In genomic region chr11:80154501-80154900, GRCm38 (mm10) we compare ENCODE assay signal across 8 mouse cellular contexts. TPM values are rescaled to one million over a fixed set of nuclear protein-coding genes. Genes with fewer than 3 reads are reported as not detected.
DNase-seq lines count a peak whose midpoint lies in the region; ATAC-seq and TF ChIP-seq lines count a peak whose summit lies in the region.

No protein-coding gene starts in this region.

- no peaks in the 10 kb centered on the region for H3K9me3 ChIP-seq in limb, embryonic 15.5 days
- no peaks in the 10 kb centered on the region for H3K9me3 ChIP-seq in stomach, embryonic 16.5 days (replicated peaks; ENCODE audit: control insufficient read depth, low read length)

- no peaks in the 10 kb centered on the region for H3K36me3 ChIP-seq in testis, adult 2 months (ENCODE audit: control insufficient read depth, insufficient read depth, low read length)
- H3K36me3 ChIP-seq in limb, embryonic 15.5 days, result no peaks in the 10 kb centered on the region
- no peaks in the 10 kb centered on the region for H3K36me3 ChIP-seq in stomach, embryonic 16.5 days (ENCODE audit: control insufficient read depth, insufficient read depth, low read length)

- 29% methylated on average over 25 of the region's 25 CpGs for WGBS in limb, embryonic 15.5 days
- WGBS in stomach, embryonic 16.5 days, result 26% methylated on average over 25 of the region's 25 CpGs

- H3K4me1 ChIP-seq in testis, adult 2 months (ENCODE audit: control insufficient read depth, insufficient read depth, low read length), result peaks cover 9% of the 10 kb centered on the region
- peaks cover 11% of the 10 kb centered on the region for H3K4me1 ChIP-seq in limb, embryonic 15.5 days
- 0 out of 2 replicates have a peak, but pooled peaks cover 3% of the 10 kb centered on the region for H3K4me1 ChIP-seq in stomach, embryonic 16.5 days (ENCODE audit: control insufficient read depth, insufficient read depth, low read length)

- no peak for ATAC-seq in limb, embryonic 15.5 days (ENCODE audit: insufficient number of reproducible peaks, low FRiP score, low TSS enrichment, low read depth)
- ATAC-seq in stomach, embryonic 16.5 days (ENCODE audit: insufficient read depth, low FRiP score), result no peak
- ATAC-seq in frontal cortex, adult (ENCODE audit: low TSS enrichment), result no peak
- ATAC-seq in megakaryocyte-erythroid progenitor cell, adult 5-6 weeks (replicated peaks; ENCODE audit: low FRiP score, low TSS enrichment, poor library complexity, severe bottlenecking), result no peak

- peak overlapping the region; percentile 44; the same call in 1 of the 2 replicates for H3K9ac ChIP-seq in limb, embryonic 15.5 days
- peak overlapping the region; percentile 75 for H3K9ac ChIP-seq in stomach, embryonic 16.5 days (ENCODE audit: low read length)

- no peak for TF ChIP-seq POLR2A in testis, adult 2 months (IDR thresholded peaks at IDR 0.05; ENCODE audit: control insufficient read depth, low read depth, low read length)

- no peak for TF ChIP-seq CTCF in testis, adult 2 months (IDR thresholded peaks at IDR 0.05; ENCODE audit: control insufficient read depth, insufficient read depth, insufficient replicate concordance, low read depth, low read length)

- no peak overlapping the region for H3K27ac ChIP-seq in testis, adult 2 months (ENCODE audit: control insufficient read depth, insufficient read depth, low read depth, low read length)
- no peak overlapping the region for H3K27ac ChIP-seq in limb, embryonic 15.5 days
- H3K27ac ChIP-seq in stomach, embryonic 16.5 days (ENCODE audit: low read length), result no peak overlapping the region

- no peaks in the 10 kb centered on the region for H3K27me3 ChIP-seq in testis, adult 2 months (ENCODE audit: control insufficient read depth, insufficient read depth, low read length)
- H3K27me3 ChIP-seq in limb, embryonic 15.5 days, result peaks cover 43% of the 10 kb centered on the region
- H3K27me3 ChIP-seq in stomach, embryonic 16.5 days (ENCODE audit: control insufficient read depth, insufficient read depth, low read length), result peaks cover 7% of the 10 kb centered on the region

- peak overlapping the region; percentile 86 for H3K4me2 ChIP-seq in limb, embryonic 15.5 days
- H3K4me2 ChIP-seq in stomach, embryonic 16.5 days (ENCODE audit: low read depth, low read length), result peak overlapping the region; percentile 86

- peak overlapping the region; percentile 66 for H3K4me3 ChIP-seq in testis, adult 2 months (ENCODE audit: control insufficient read depth, low read depth, low read length)
- peak overlapping the region; percentile 51 for H3K4me3 ChIP-seq in limb, embryonic 15.5 days
- peak overlapping the region; percentile 63 for H3K4me3 ChIP-seq in stomach, embryonic 16.5 days (replicated peaks; ENCODE audit: low read length)

- peak; percentile 32 for DNase-seq in gastrocnemius, postnatal 10 days
- DNase-seq in gastrocnemius, adult 8-10 months (ENCODE audit: low spot score in 2 of 2), result no peak
- no peak for DNase-seq in testis, postnatal 14 days (ENCODE audit: low spot score)

RNA-seq across cellular contexts. Expression of gene Adap2, which starts 0.6 kb away (rescaled TPM):
- total RNA-seq in gastrocnemius, postnatal 10 days (2021), result 1 to 10 TPM; 6.9 to 9.3 TPM
- total RNA-seq in gastrocnemius, adult 8-10 months (2022), result 1 to 10 TPM; 1.2 to 3.9 (median 2.6) TPM
- 0.86 and 0.96 TPM in 2 replicates for polyA plus RNA-seq in testis, adult 2 months (2012; rRNA removed)
- polyA plus RNA-seq in limb, embryonic 15.5 days (2015; fragmentation: Nextera tagmentation; extraction: Ambion mirVana), result 1.9 and 2.5 TPM in 2 replicates
- 4.4 and 5.6 TPM in 2 replicates for polyA plus RNA-seq in stomach, embryonic 16.5 days (2015; fragmentation: Nextera tagmentation; extraction: Ambion mirVana)
- not detected in 2 replicates for total RNA-seq in megakaryocyte-erythroid progenitor cell, adult 5-6 weeks (2014; fragmentation: Nextera tagmentation)
- total RNA-seq in megakaryocyte-erythroid progenitor cell, adult 5-6 weeks (2017), result 0.23 TPM in 1 of 2 replicates, not detected in the other

RNA-seq across cellular contexts. Expression of gene Tefm, which starts 12.5 kb away (rescaled TPM):
- 10 to 100 TPM; 21.0 to 22.2 TPM for total RNA-seq in gastrocnemius, postnatal 10 days (2021)
- 10 to 100 TPM; 19.0 to 22.1 (median 20.5) TPM for total RNA-seq in gastrocnemius, adult 8-10 months (2022)
- polyA plus RNA-seq in testis, adult 2 months (2012; rRNA removed), result 3.7 and 4.2 TPM in 2 replicates
- polyA plus RNA-seq in limb, embryonic 15.5 days (2015; fragmentation: Nextera tagmentation; extraction: Ambion mirVana), result 27.1 and 28.3 TPM in 2 replicates
- 22.6 and 23.0 TPM in 2 replicates for polyA plus RNA-seq in stomach, embryonic 16.5 days (2015; fragmentation: Nextera tagmentation; extraction: Ambion mirVana)
- total RNA-seq in megakaryocyte-erythroid progenitor cell, adult 5-6 weeks (2014; fragmentation: Nextera tagmentation), result 23.4 and 30.9 TPM in 2 replicates
- 19.0 and 22.6 TPM in 2 replicates for total RNA-seq in megakaryocyte-erythroid progenitor cell, adult 5-6 weeks (2017)

RNA-seq across cellular contexts. Expression of gene Rnf135, which starts 29.1 kb away (rescaled TPM):
- total RNA-seq in gastrocnemius, postnatal 10 days (2021), result 1 to 10 TPM; 4.0 to 6.6 TPM
- total RNA-seq in gastrocnemius, adult 8-10 months (2022), result 1 to 10 TPM; 1.6 to 2.8 (median 2.4) TPM
- 3.8 and 3.9 TPM in 2 replicates for polyA plus RNA-seq in testis, adult 2 months (2012; rRNA removed)
- 9.2 and 10.1 TPM in 2 replicates for polyA plus RNA-seq in limb, embryonic 15.5 days (2015; fragmentation: Nextera tagmentation; extraction: Ambion mirVana)
- 11.6 and 13.3 TPM in 2 replicates for polyA plus RNA-seq in stomach, embryonic 16.5 days (2015; fragmentation: Nextera tagmentation; extraction: Ambion mirVana)
- total RNA-seq in megakaryocyte-erythroid progenitor cell, adult 5-6 weeks (2014; fragmentation: Nextera tagmentation), result 7.1 and 9.1 TPM in 2 replicates
- total RNA-seq in megakaryocyte-erythroid progenitor cell, adult 5-6 weeks (2017), result 5.0 TPM in 2 replicates

RNA-seq across cellular contexts. Expression of gene Rhot1, which starts 54.3 kb away (rescaled TPM):
- total RNA-seq in gastrocnemius, postnatal 10 days (2021), result 10 to 100 TPM; 45.4 to 50.6 TPM
- 10 to 100 TPM; 39.0 to 41.8 (median 40.8) TPM for total RNA-seq in gastrocnemius, adult 8-10 months (2022)
- 30.3 and 35.5 TPM in 2 replicates for polyA plus RNA-seq in testis, adult 2 months (2012; rRNA removed)
- 51.3 and 54.1 TPM in 2 replicates for polyA plus RNA-seq in limb, embryonic 15.5 days (2015; fragmentation: Nextera tagmentation; extraction: Ambion mirVana)
- 43.8 and 48.3 TPM in 2 replicates for polyA plus RNA-seq in stomach, embryonic 16.5 days (2015; fragmentation: Nextera tagmentation; extraction: Ambion mirVana)
- 44.3 and 65.2 TPM in 2 replicates for total RNA-seq in megakaryocyte-erythroid progenitor cell, adult 5-6 weeks (2014; fragmentation: Nextera tagmentation)
- 55.5 and 63.8 TPM in 2 replicates for total RNA-seq in megakaryocyte-erythroid progenitor cell, adult 5-6 weeks (2017)
